Mouse (Mus musculus) embryonic stem cell, embryonic (primary cell): Measurements from ENCODE around the gene Tesmin.

Experiments
- CTCF ChIA-PET, 4 experiments: fragments of 300-600 bp in 2 of 4; fragments of 350-600 bp in 2 of 4; sonication (Branson Sonifier 250); formaldehyde crosslinking; loops; one replicate each; lab custom pipeline; 2022; ENCODE audit warnings: inconsistent platforms in 2 of 4; lab: Charles Lee
- POLR2A ChIA-PET, 4 experiments: fragments of 300-600 bp in 2 of 4; fragments of 350-600 bp in 2 of 4; sonication (Branson Sonifier 250); formaldehyde crosslinking; loops; one replicate each; lab custom pipeline; 2022; ENCODE audit warnings: antibody characterized with exemption in 4 of 4, inconsistent platforms in 1 of 4; lab: Charles Lee

The Tesmin gene

DNA sequence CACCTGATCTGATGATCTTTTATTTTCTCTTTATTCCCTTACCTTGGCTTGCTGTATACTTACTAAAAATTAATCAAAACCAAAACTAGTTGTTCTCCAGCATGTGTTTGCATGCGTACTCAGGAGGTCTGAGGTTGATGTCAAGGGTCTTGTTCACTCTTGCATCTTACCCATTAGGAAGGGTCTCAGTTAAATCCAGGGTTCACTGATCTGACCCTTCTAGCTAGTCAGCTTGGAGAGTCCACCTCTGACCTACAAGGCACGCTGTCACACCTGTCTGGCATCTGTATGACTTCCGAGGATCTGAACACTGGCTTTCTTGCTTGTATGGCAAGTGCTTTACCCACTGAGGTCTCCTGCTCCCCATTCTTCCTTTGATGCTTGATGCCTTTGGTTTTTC, 62.1 kb downstream of the Tesmin start:
- CTCF ChIA-PET: interaction anchor here (0.5 to 5.6 kb wide), 76 partner anchors 8 to 1879 kb away, joined by 3 to 85 read pairs (median 4); partner anchors contain the start of genes Tesmin (in 4 of the 4) and Cpt1a (in 3 of the 4)
- POLR2A ChIA-PET: interaction anchor here in 2 of 4 experiments (0.7 to 3.0 kb wide), 20 partner anchors 8 to 271 kb away, joined by 3 to 20 read pairs (median 4); partner anchors contain the start of genes Tesmin (in 2 of the 2) and Ppp6r3 (in 1 of the 2)

DNA sequence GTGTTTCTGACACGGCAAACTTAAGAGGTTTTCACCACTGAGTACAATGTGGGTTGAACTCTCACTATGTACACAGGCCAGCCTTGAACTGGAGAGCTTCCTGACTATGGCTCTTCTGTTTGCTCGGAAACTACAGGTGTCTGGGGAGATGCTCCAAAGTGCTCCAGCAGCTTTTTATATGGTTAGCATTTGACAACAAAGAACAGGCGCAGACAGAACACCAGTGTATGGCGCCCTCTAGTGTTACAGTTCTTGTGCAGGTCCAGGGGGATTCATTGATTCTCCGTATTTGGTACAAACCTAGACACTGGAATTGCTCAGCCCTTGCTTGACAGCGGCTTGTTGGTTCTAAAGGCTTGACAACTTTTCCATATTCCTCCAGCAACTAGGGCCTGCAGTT, 62.5 kb downstream of the Tesmin start:
- CTCF ChIA-PET: interaction anchor here (0.5 to 5.6 kb wide), 80 partner anchors 8 to 1879 kb away, joined by 3 to 85 read pairs (median 4); partner anchors contain the start of genes Tesmin (in 4 of the 4) and Cpt1a (in 3 of the 4)
- POLR2A ChIA-PET: interaction anchor here in 2 of 4 experiments (0.7 to 3.0 kb wide), 25 partner anchors 9 to 271 kb away, joined by 3 to 20 read pairs (median 3); partner anchors contain the start of genes Tesmin (in 2 of the 2), Cpt1a (in 1 of the 2), Ighmbp2 (in 1 of the 2) and Mrpl21 (in 1 of the 2)

- CTCF ChIA-PET: interaction anchor here (0.6 to 5.6 kb wide), 56 partner anchors 9 to 1878 kb away, joined by 3 to 85 read pairs (median 5); partner anchors contain the start of genes Tesmin (in 4 of the 4) and Cpt1a (in 2 of the 4)
- POLR2A ChIA-PET: interaction anchor here in 3 of 4 experiments (0.6 to 3.0 kb wide), 24 partner anchors 9 to 270 kb away, joined by 3 to 20 read pairs (median 4); partner anchors contain the start of genes Cpt1a (in 2 of the 3), Tesmin (in 2 of the 3), Ighmbp2 (in 1 of the 3) and Mrpl21 (in 1 of the 3)
Measured at GRCm38 (mm10) chr19:3451649-3452048, 63.0 kb downstream of the Tesmin start.
